Mouse (Mus musculus) layer of hippocampus, adult 9-11 months (tissue): ENCODE data around the gene Nfkbil1.

Experiments used
- DNase-seq: peaks from one replicate; pipeline ENCODE4 v3.0.0; 2022

Nfkbil1 gene

GRCm38 (mm10) chr17:35253293-35254093 lies 17.9 kb upstream of the Nfkbil1 start:
- DNase-seq = peak; percentile 2

- DNase-seq = peak; percentile 9
These were observed 17.2 kb upstream of the Nfkbil1 start for GRCm38 (mm10) chr17:35252619-35253292.

GRCm38 (mm10) chr17:35251981-35252380 lies 16.4 kb upstream of the Nfkbil1 start:
- DNase-seq = no peak

- no peak for DNase-seq
These were observed 15.6 kb upstream of the Nfkbil1 start for GRCm38 (mm10) chr17:35251162-35251719.

- DNase-seq = no peak
These were observed 14.9 kb upstream of the Nfkbil1 start for GRCm38 (mm10) chr17:35250348-35251120.

- no peak for DNase-seq
These were observed 14.0 kb upstream of the Nfkbil1 start for GRCm38 (mm10) chr17:35249451-35250197.

GRCm38 (mm10) chr17:35248986-35249385 lies 13.4 kb upstream of the Nfkbil1 start:
- no peak for DNase-seq

- no peak for DNase-seq
These were observed 11.6 kb upstream of the Nfkbil1 start for GRCm38 (mm10) chr17:35247144-35247543.

- DNase-seq = no peak
These were observed 10.4 kb upstream of the Nfkbil1 start for GRCm38 (mm10) chr17:35245731-35246623.

- no peak for DNase-seq
These were observed 9.4 kb upstream of the Nfkbil1 start for GRCm38 (mm10) chr17:35244999-35245398.

GRCm38 (mm10) chr17:35243086-35243485 lies 7.5 kb upstream of the Nfkbil1 start:
- no peak for DNase-seq

- no peak for DNase-seq
These were observed 6.7 kb upstream of the Nfkbil1 start for GRCm38 (mm10) chr17:35242015-35242941.

- peak; percentile 97 for DNase-seq
These were observed 5.9 kb upstream of the Nfkbil1 start, which contains the start of gene Ddx39b for GRCm38 (mm10) chr17:35241305-35242014. Gene Ddx39b (plus strand): TSS chr17:35241746.

- no peak for DNase-seq
These were observed 5.1 kb upstream of the Nfkbil1 start for GRCm38 (mm10) chr17:35240384-35241304.

GRCm38 (mm10) chr17:35239700-35240099 lies 4.1 kb upstream of the Nfkbil1 start:
- DNase-seq = no peak

GRCm38 (mm10) chr17:35237504-35237903 lies 1.9 kb upstream of the Nfkbil1 start:
- DNase-seq = no peak

GRCm38 (mm10) chr17:35236996-35237395 lies 1.4 kb upstream of the Nfkbil1 start:
- DNase-seq = no peak

GRCm38 (mm10) chr17:35236390-35236746 lies 776 bp upstream of the Nfkbil1 start:
- peak; percentile 97 for DNase-seq
